Mouse (Mus musculus) hematopoietic stem cell, adult 5-6 weeks (primary cell): ENCODE results near the gene Coro2b. TPM values are rescaled to one million over a fixed set of nuclear protein-coding genes. Genes with fewer than 3 reads are reported as not detected.

ENCODE experiments used
- ATAC-seq, 2 experiments: fragments of 125-278 bp in 1 of 2; replicated peaks in 1 of 2; 2 replicates each; pipeline ENCODE4 v1.8.0; 2016 to 2017; ENCODE audit warnings: inconsistent platforms in 2 of 2, mild to moderate bottlenecking in 2 of 2, moderate number of reproducible peaks in 2 of 2, low read depth in 1 of 2, moderate TSS enrichment in 1 of 2; ENCODE audit not compliant: low FRiP score in 2 of 2, poor library complexity in 2 of 2, severe bottlenecking in 2 of 2, insufficient read depth in 1 of 2, low TSS enrichment in 1 of 2
- total RNA-seq: library from RNA; stranded (forward); fragments of 172-1452, 232-1000 nt; gene quantifications from 2 replicates; pipeline ENCODE4 v1.2.3, GENCODE M21; 2017

Gene Coro2b
- total RNA-seq, 1 experiment from 2014 or later, result 2.1 TPM

- no peak for ATAC-seq
These were observed 7.0 kb upstream of the Coro2b start for GRCm38 (mm10) chr9:62543878-62544277.

GRCm38 (mm10) chr9:62541606-62542005, 4.8 kb upstream of the Coro2b start:
- ATAC-seq, result no peak

- no peak for ATAC-seq
These were observed 4.3 kb upstream of the Coro2b start for GRCm38 (mm10) chr9:62541182-62541581.

- ATAC-seq, result no peak
These were observed 3.9 kb upstream of the Coro2b start for GRCm38 (mm10) chr9:62540736-62541135.

- no peak for ATAC-seq
These were observed 3.3 kb upstream of the Coro2b start for GRCm38 (mm10) chr9:62540166-62540565.

GRCm38 (mm10) chr9:62539251-62539711, 2.4 kb upstream of the Coro2b start:
- no peak for ATAC-seq

GRCm38 (mm10) chr9:62537941-62538340, 1.1 kb upstream of the Coro2b start:
- ATAC-seq, result no peak

- ATAC-seq, result no peak
These were observed 657 bp downstream of the Coro2b start for GRCm38 (mm10) chr9:62536119-62536654.

GRCm38 (mm10) chr9:62535566-62535965, 1.3 kb downstream of the Coro2b start:
- ATAC-seq, result no peak

- ATAC-seq, result no peak
These were observed 2.2 kb downstream of the Coro2b start for GRCm38 (mm10) chr9:62534691-62535090.

- ATAC-seq, result no peak
These were observed 2.7 kb downstream of the Coro2b start for GRCm38 (mm10) chr9:62534158-62534557.

- no peak for ATAC-seq
These were observed 4.0 kb downstream of the Coro2b start for GRCm38 (mm10) chr9:62532876-62533275.

- ATAC-seq, result peak; percentile 47 to 56; a peak in 3 of 4 replicates
These were observed 5.2 kb downstream of the Coro2b start for GRCm38 (mm10) chr9:62531459-62532275.

- ATAC-seq, result no peak
These were observed 8.3 kb downstream of the Coro2b start for GRCm38 (mm10) chr9:62528527-62528926.

GRCm38 (mm10) chr9:62526858-62527257, 10.0 kb downstream of the Coro2b start:
- no peak for ATAC-seq

- no peak for ATAC-seq
These were observed 10.4 kb downstream of the Coro2b start for GRCm38 (mm10) chr9:62526451-62526850.

- ATAC-seq, result no peak
These were observed 12.0 kb downstream of the Coro2b start for GRCm38 (mm10) chr9:62524761-62525308.

GRCm38 (mm10) chr9:62522791-62523471, 13.9 kb downstream of the Coro2b start:
- no peak for ATAC-seq
